Mouse (Mus musculus) inflammation-experienced regulatory T-cells (primary cell): Measurements from ENCODE around the gene Lcmt1. TPM values are rescaled to one million over a fixed set of nuclear protein-coding genes. Genes with fewer than 3 reads are reported as not detected.

Experiments used
- polyA plus RNA-seq, 2 experiments: library from polyadenylated mRNA; unstranded; fragments of 100-300 nt; shearing (Covaris generic); gene quantifications; one replicate each; pipeline ENCODE4 v1.2.1; 2017

Gene Lcmt1
- polyA plus RNA-seq = 10 to 100 TPM; 26.0 to 39.3 TPM

GRCm38 (mm10) chr7:123369759-123370481 is at the start of gene Lcmt1, which contains the start of gene Arhgap17:
TSS of gene Lcmt1 (plus strand) at chr7:123369784.
TSS of gene Arhgap17 (minus strand) at chr7:123369915.

GRCm38 (mm10) chr7:123462070-123462501 is 92.5 kb downstream of the Lcmt1 start, which contains the start of gene Aqp8:
TSS of gene Aqp8 (plus strand) at chr7:123462291.

Other genes starting within 250 kb of the Lcmt1 start
- gene Tnrc6a, start 245.9 kb upstream of the Lcmt1 start, polyA plus RNA-seq = 10 to 100 TPM; 64.4 to 73.7 TPM
- gene Slc5a11, start 155.0 kb upstream of the Lcmt1 start, polyA plus RNA-seq = 1 to 10 TPM in 1 of 2 experiments, not detected in 1; 1.6 TPM
- 10 to 100 TPM; 44.5 to 56.8 TPM for gene Arhgap17, start 131 bp downstream of the Lcmt1 start, polyA plus RNA-seq
- not detected for gene Aqp8, start 92.5 kb downstream of the Lcmt1 start, polyA plus RNA-seq
- gene Zkscan2, start 130.7 kb downstream of the Lcmt1 start, polyA plus RNA-seq = under 1 TPM; 0.13 TPM